Mouse (Mus musculus) urinary bladder, postnatal 10 days (tissue): ENCODE results near the gene Myo1c.
"Not testable (repeated sequence)": the region's sequence is repeated elsewhere in the genome, so short reads cannot be mapped to it uniquely, and the experiment has no call there.

ENCODE experiments used
- DNase-seq: peaks from one replicate; pipeline ENCODE4 v3.0.0; 2022; ENCODE audit warnings: low spot score

Myo1c gene

DNA sequence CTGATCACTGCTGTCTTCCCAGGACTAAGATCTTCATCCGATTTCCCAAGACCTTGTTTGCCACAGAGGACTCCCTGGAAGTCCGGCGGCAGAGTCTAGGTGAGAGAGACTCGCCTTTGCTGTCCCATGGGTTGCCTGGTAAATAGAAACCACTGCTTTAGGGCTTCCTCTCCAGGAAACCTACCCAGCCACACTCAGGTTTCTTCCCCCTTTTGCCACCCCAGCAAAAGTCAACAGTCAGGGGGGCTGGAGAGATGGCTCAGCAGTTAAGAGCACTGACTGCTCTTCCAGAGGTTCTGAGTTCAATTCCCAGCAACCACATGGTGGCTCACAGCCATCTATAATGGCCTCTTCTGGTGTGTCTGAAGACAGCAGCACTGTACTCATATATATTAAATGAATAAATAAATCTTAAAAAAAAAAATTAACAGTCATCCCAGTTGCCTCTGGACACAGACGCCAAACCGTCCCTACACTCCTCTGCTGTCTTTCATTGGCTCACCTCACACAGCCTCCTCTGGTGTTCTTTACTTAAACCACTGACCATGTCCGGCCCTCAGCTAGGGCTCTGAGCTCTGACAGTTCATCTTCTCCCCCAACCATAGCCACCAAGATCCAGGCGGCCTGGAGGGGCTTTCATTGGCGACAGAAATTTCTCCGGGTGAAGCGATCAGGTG is 19.0 kb downstream of the Myo1c start:
- no peak for DNase-seq

DNA sequence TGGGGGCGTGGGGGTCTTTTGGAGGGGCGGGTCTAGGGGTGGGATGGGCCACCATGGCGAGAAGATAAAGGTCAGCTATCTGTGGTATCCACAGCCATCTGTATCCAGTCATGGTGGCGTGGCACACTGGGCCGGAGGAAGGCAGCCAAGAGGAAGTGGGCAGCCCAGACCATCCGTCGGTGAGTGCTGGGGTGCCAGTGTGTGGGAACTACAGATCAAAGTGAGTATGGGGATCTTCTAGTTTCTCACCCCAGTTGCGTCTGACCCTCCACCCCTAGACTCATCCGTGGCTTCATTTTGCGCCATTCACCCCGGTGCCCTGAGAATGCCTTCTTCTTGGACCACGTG is 19.5 kb downstream of the Myo1c start:
- no peak for DNase-seq

DNA sequence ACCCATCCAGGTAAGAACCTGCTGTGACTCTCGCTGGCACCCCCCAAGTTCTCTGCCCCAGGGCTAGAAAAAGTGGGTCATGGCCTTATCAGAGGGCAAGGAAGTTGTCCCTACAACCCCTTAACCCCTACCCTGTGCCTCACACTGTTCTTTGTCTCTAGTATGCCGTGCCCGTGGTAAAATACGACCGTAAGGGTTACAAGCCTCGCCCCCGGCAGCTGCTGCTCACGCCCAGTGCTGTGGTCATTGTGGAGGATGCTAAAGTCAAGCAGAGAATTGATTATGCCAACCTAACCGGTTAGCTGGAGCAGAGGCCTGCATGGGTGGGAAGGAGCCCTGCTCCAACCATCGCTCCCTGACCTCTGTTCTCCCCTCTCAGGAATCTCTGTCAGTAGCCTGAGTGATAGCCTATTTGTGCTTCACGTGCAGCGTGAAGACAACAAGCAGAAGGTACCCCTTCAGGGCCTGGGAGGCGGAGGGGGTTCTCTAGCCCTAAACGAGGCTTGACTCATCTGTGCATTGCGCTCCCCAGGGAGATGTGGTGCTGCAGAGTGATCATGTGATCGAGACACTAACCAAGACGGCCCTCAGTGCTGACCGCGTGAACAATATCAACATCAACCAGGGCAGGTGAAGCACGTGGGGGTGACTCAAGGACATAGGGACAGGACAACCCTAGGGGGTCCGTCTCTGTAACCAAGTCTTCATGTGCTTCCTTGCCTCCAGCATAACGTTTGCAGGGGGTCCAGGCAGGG is 21.3 kb downstream of the Myo1c start:
- no peak for DNase-seq

DNA sequence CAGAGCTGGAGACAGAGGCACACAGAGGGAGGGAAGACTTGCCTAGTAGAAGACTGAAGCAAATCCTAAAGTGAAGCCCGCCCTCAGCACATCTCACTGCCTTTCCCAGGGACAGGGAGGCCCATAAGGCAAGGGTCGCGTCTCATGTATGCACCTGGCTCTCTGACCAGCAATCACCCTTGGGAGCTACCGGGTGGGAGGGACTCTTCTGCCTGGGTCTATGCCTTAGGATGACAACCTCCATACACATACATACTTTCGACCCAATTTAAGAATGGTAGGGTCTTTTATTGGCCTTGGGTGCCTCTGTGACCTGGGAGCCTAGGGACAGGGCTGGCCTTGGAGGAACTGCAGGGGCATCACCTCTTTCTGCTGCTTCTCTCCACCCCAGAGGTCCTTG is 23.1 kb downstream of the Myo1c start:
- DNase-seq, result no peak

DNA sequence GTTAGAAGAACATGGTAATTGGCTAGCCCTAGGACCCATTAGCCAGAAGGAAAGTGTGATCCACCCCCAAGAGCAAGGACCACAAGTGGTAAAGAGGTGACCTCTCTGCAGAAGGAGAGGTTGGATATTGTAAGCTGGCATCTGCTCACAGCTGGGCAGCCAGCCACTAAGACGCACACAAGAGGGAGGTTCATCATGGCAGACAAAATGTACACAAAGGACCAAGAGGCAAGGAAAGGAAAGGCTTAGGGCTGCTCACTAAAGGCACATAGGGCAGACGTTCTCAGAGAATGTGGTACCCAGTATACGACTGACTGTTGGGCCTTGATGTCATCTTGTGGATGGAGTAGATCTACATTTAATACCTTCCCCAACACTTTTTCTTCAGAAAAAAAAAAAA is 24.6 kb downstream of the Myo1c start:
- DNase-seq, result no peak

DNA sequence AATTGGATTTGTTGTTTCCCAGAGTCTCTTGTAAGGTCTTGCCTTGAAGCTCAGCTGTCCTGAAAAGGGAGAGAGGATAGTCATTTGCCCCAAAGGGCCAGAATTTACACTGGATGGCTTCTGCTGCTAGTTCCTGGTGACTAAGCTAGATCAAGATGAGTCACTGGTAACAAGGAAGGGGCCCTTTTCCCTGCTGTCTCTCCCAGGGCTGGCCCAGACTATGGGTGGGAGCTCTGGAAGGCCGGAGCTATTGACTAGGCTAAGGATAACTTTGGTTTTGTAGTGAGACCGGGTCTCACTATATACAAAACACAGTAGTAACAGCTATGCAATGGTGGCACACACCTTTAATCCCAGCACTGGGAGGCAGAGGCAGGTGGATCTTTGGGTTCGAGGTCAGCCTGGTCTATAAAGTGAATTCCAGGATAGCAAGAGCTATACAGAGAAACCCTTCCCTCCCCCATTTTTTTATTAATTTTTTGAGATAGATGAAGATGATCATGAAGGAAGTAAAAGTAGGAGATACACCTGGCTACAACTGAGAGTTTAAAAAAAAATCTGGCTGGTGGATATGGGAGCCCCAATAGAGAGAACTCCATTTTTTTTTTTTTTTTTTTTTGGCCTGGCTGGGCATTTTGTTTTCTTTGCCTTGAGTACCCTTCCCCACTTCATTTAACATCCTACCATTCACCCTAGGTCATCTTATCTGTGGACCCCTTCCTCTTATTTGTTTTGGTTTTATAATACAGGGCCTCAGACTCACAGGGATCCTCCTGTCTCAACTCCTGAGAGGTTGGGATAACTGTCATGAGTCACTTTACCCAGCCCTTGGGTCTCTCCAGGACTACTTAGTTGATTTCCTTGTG is 27.8 kb downstream of the Myo1c start:
- no peak for DNase-seq

DNA sequence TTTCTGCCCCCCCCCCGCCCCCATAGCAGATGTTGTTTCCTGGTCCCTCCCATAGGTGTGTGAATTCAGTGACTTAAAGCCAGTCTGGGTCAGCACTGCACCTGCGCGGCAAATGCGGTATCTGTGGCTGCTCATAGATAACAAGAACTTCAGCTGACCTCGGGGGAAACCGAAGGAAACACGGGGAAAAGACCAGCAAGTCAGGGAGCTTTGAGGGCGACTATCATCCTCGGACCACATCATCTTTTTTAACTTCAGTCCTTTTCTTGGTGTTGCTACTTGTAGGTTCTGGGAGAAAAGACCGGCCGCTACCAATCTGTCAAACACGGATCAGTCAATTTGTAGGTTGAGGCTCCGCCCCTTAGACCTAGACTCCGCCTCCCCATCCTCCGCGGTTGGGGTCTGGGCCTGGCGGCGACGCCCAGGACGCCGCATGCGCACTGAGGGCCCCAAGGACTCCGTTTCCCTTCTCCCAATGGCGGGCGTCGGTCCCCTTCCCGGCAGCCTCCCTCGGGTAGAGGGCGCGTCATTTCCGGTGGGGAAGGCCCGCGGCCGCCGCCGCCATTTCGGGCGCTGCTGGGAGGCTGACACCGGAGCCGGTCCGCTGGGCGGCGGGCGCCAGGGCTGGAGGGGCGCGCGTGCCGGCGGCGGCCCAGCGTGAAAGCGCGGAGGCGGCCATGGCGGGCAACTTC is 28.6 kb downstream of the Myo1c start, which contains the start of gene Crk:
Gene Crk (plus strand): TSS at position 513 of the 692 bp plus-strand sequence.
- peak; percentile 94 for DNase-seq

DNA sequence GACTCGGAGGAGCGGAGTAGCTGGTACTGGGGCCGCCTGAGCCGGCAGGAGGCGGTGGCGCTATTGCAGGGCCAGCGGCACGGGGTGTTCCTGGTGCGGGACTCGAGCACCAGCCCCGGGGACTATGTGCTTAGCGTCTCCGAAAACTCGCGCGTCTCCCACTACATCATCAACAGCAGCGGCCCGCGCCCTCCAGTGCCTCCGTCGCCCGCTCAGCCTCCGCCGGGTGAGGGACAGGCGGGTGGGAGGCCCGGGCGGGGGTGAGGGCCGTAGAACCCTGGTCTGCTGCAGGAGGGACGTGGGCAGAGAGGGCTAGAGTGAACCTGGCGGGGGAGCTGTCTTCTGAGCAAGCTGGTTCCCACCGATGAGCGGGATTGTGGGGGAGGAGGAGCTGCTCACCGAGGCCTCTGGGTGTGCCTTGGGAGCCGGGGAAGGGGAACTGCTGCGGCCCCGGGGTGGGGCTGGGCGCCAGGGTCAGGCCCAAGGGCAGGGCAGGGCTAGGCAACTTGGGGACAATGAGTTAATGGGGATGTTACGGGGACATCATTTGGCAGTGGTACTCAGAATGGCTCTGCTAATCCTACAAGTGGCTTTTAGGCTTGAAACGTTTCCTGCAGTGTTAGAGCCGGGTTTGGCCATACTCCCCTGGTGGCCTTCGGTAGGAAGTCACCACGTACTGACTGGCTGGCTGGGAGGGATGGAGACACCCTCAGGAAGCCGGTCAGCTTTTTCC is 29.3 kb downstream of the Myo1c start:
- no peak for DNase-seq

DNA sequence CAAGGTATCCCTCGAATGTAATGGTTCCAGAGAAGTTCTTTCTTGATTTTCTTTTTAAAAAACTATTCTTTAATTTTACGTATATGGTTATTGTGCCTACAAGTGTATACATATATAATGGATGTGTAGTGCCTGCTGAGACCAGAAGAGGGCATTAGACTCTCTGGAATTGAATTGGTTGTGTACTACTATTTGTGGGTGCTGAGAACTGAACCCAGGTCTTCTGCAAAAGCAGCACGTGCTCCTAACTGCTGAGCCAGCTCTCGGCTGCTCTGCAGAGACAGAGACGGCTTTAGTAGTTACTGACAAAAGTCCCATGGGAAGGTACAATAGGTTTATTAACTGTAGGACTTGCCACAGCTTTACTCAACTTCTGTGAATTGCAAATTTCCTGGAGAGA is 34.2 kb downstream of the Myo1c start:
- DNase-seq, result no peak

DNA sequence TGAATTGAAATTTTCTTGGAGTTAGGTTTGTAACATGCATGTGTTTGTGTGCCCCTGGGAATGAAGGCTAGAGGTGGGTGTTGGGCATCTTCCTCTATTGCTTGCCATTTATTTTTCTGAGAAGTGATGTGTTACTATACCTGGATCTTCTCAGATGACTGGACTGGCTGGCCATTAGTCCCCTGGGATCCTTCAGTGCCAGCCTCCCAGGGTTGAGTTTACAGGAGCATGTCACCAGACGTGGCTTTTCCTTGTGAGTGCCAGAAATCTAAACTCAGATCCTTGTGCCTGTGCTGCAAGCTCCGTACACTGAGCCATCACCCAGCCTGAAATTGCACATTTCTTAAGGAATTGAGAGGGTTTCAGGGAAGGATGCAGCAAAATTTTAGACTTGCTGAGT is 34.7 kb downstream of the Myo1c start:
- DNase-seq, result no peak

DNA sequence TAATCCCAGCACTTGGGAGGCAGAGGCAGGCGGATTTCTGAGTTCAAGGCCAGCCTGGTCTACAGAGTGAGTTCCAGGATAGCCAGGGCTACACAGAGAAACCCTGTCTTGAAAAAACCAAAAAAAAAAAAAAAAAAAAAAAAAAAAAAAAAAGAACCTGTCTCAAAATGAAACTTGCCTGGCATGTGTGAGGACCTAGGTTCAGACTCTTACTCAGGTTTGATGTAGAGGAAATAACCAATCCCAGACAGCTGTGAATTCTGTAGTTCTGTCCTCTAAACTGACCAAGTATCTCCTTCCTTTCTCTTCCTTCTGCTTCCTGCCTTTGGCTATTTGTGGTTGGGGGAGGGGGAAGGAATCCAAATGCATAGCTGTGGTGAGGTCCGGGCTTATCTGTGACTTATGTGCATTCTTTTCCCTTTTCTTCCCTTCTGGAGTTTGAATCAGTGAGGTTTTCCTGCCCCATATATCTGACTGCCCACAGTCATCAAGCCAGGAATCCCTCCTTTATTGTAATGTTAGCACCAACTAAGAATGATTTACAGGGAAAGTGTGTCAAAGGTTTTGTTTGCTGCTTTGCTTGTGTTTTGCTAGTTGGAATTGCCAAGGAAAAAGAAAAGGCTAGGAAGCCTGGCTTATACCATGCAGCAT is 37.2 kb downstream of the Myo1c start:
- no peak for DNase-seq

DNA sequence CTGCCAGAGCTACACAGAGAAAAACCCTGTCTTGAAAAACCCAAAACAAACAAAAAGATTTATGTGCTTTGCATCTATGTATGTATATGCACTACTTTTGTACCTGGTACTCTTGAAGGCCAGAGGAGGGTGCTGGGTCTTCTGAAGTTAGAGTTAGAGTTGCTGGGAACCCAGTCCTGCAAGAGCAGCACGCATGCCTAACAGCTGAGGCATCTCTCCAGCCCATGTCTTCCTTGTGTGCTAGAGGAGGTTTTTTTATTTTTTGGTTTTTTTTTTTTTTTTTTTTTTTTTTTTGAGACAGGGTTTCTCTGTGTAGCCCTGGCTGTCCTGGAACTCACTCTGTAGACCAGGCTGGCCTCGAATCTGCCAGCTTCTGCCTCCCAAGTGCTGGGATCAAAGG is 37.8 kb downstream of the Myo1c start:
- no peak for DNase-seq

DNA sequence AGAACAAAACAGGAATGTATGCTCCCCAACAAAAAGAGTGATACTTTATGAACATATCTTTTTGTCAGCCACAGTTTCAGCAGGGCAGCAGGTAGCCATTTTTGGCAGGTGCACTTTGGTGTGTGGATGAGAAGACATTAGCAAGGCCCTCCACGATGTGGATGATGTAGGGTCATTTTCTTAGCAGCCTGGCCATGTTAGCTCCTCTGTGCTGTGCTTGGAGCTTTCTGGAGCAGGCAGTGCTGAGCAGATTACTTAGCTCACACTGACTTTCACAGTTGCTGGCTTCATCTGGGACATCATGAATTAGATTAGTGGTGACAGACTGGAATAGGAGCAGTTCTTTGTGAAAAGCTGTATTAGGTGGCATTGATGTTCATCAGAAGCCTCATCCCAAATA is 39.7 kb downstream of the Myo1c start:
- no peak for DNase-seq

DNA sequence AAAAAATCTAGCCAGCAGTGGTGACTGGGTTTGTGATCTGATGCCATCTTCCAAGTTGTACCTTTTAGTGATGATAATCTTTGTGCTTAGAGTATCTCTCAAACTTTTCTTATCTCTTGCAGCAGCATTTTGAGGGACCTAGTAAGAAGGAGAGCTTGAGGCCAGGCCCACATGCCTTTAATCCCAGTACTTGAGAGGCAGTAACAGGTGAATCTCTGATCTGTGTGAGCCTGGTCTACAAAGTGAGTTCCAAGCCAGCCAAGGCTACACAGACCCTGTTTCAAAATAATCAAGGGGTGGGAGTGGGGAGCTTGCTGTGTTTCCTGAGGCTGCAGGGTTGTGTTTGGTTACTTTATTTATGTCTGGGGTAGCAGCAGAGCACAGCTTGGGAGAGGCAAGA is 40.7 kb downstream of the Myo1c start:
- no peak for DNase-seq

DNA sequence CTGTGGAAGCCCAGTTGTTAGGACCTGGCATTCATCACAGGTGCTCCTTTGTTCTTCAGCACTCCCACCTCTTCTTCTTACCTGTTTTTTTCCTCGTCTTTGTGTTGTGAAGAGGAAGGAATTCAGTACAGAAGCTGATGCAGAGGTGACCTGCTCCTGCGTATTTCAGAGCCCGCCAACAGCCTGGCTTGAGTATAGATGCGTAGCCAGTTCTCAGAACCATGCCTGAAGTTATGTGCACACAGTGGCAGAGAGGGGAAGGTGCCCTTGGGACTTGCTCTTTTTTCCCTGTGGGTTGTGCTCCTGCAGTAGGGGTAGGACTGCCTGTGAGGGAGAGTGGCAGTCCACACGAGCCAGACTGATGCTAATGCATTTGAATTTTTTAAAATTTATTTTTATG is 43.3 kb downstream of the Myo1c start:
- DNase-seq, result no peak

DNA sequence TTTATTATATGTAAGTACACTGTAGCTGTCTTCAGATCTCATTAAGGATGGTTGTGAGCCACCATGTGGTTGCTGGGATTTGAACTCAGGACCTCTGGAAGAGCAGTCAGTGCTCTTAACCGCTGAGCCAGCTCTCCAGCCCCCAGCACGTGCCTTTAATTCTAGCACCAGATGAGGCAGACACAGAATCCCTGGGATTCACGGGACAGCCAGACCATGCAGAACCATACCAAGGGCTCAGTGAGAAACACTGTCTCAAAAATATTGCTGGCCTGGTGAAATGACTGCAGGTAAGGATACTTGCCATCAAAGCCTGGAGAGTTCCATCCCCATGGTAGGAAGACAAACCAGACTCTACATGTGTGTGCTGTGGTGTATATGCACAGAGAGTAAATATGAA is 47.2 kb downstream of the Myo1c start:
- DNase-seq, result not testable (repeated sequence)

DNA sequence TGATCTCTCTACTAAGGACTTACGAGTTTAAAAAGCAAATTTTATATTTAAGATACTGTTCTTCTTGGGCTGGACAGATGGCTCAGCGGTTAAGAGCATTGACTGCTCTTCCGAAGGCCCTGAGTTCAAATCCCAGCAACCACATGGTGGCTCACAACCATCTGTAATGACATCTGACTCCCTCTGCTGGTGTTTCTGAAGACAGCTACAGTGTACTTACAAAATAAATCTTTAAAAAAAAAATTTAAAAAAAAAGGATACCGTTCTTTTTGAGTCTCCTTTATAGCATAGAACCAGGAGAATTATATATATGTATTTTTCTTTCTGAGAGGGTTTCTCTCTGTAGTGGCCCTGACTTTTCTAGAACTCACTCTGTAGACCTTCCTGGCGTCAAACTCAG is 50.3 kb downstream of the Myo1c start:
- no peak for DNase-seq

DNA sequence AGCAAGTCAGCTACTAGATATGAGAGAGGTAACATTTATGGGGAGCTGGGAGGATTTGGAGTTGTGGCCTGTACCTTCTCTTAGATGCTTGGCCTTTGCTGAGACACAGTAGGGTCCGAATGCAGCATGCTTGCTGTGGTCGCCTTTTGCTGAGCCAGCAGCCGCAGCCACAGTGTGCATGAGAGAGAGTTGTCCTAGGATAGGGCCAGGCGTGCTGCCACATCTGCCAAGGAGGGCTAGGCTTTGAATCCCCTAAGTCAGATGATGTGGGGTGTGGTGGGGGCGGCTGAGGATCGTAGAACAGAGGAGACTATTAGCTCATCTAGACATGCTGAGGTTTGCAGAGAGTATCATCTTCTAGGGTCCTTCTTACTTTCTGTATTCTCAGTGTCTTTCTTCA is 52.5 kb downstream of the Myo1c start:
- no peak for DNase-seq

DNA sequence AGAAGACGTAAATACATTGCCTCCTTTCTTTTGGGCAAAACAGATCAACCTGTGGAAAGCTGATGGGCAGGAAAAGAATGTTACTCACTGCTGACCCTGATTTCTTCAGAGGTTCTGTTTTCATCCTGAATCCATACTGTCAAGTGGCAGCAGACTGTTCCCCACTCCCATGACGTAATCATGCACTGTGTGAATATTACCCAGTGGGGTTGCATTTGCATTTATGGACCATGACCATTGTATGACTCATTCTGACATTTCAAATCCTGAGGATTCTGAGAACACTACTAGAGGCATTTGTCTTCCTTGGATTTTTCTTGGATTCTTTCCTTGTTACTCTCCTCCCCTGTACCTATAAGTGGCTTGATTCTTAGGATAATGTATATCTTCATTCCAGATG is 53.4 kb downstream of the Myo1c start:
- no peak for DNase-seq

DNA sequence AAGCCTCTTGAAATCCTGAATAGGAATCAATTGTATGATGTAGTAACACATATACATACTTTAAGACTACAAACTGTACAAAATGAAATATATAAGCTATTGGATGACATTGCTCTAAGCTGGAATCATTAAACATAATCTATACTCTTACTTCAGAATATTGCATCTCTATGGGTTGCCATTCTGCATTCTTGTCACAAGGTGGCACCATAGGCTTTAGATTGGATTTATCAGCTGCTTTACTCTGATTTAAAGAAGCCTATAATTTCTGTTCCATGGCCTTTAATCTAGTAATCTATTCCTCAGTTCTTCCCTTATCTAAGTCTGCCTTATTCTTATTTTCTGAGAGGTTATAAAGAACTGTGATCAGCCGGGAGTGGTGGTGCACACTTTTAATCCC is 63.6 kb downstream of the Myo1c start:
- DNase-seq, result no peak

DNA sequence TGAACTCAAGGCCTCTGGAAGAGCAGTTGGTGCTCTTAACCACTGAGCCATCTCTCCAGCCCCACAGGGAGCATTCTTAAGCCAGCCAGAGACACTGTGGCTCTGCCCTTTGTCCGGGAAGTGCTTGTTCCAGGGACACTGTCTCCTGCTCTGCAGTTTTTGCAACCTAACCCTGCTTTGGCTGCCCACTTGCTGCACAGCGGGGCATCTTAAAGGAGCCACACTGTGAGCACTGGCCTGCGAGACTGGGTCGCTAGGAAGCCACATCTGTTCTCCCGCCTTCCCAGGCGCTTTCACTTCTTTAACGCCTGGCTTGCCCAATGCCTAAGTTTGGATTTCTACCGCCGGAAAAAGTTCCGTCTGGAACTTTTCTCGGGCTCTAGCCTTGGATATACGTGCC is 65.3 kb downstream of the Myo1c start:
- no peak for DNase-seq
